Comparison of ENCODE assay signal across 19 mouse cellular contexts in genomic region chr6:29501599-29501998, GRCm38 (mm10). TPM values are rescaled to one million over a fixed set of nuclear protein-coding genes. Genes with fewer than 3 reads are reported as not detected.
DNase-seq lines count a peak whose midpoint lies in the region; ATAC-seq and TF ChIP-seq lines count a peak whose summit lies in the region.
"Had no signal": no experiment of that assay in that cellular context is flagged by ENCODE, and none has a peak within 500 bp of the region (broad histone marks: within the 10 kb centered on the region; RNA-seq: fewer than 3 reads in every experiment).

No protein-coding gene starts in this region.

- H3K4me3 ChIP-seq in heart, postnatal 0 days (ENCODE audit: low read depth, low read length), result no peak overlapping the region
- H3K4me3 ChIP-seq in left cerebral cortex, adult 2 months, result no peak overlapping the region
- H3K4me3 ChIP-seq in E14TG2a.4 (replicated peaks; ENCODE audit: low read length), result no peak overlapping the region
- no peak overlapping the region for H3K4me3 ChIP-seq in liver, postnatal 0 days (ENCODE audit: low read depth, low read length)
- H3K4me3 ChIP-seq: heart, embryonic 10.5 days; hindbrain, embryonic 10.5 days; limb, embryonic 13.5 days; midbrain, embryonic 10.5 days; myocyte had no signal

- no peak overlapping the region for H3K4me2 ChIP-seq in heart, postnatal 0 days (ENCODE audit: low read depth, low read length)
- no peak overlapping the region for H3K4me2 ChIP-seq in liver, postnatal 0 days (ENCODE audit: low read depth, low read length)
- H3K4me2 ChIP-seq: limb, embryonic 13.5 days had no signal

- no peak overlapping the region for H3K27ac ChIP-seq in heart, postnatal 0 days (ENCODE audit: low read depth)
- no peak overlapping the region for H3K27ac ChIP-seq in left cerebral cortex, adult 2 months
- H3K27ac ChIP-seq in liver, postnatal 0 days (ENCODE audit: low read depth), result no peak overlapping the region
- H3K27ac ChIP-seq: hindbrain, embryonic 10.5 days; limb, embryonic 13.5 days; midbrain, embryonic 10.5 days had no signal

- 91% methylated on average over 1 of the region's 1 CpGs for WGBS in heart, postnatal 0 days
- 68% methylated on average over 1 of the region's 1 CpGs for WGBS in liver, postnatal 0 days (ENCODE audit: insufficient replicate concordance)

- no peak for ATAC-seq in heart, postnatal 0 days (ENCODE audit: insufficient read depth, low read depth)
- peak; percentile 47; the same call in 1 of the 2 replicates for ATAC-seq in liver, postnatal 0 days
- ATAC-seq: forebrain, embryonic 14.5 days had no signal

- H3K9me3 ChIP-seq in heart, postnatal 0 days (replicated peaks; ENCODE audit: control insufficient read depth, low read length), result no peaks in the 10 kb centered on the region
- H3K9me3 ChIP-seq in E14TG2a.4 (ENCODE audit: low read length), result no peaks in the 10 kb centered on the region
- H3K9me3 ChIP-seq in liver, postnatal 0 days (ENCODE audit: low read length), result no peaks in the 10 kb centered on the region
- H3K9me3 ChIP-seq: heart, embryonic 10.5 days; hindbrain, embryonic 10.5 days; limb, embryonic 13.5 days; midbrain, embryonic 10.5 days had no signal

- no peak for DNase-seq in heart, postnatal 0 days (ENCODE audit: low spot score)
- no peak for DNase-seq in heart, postnatal 36 days
- DNase-seq in left cerebral cortex, adult 2 months (ENCODE audit: extremely low spot score in 1 of 2, low spot score in 2 of 2), result no peak
- DNase-seq in left cerebral cortex, adult 9 months (ENCODE audit: low spot score in 2 of 2), result no peak
- DNase-seq in liver, postnatal 0 days, result no peak
- DNase-seq in ovary, postnatal 10 days (ENCODE audit: low spot score), result no peak
- no peak for DNase-seq in adrenal gland, postnatal 14 days
- DNase-seq: adrenal gland, postnatal 10 days; layer of hippocampus, postnatal 36 days had no signal

- no peaks in the 10 kb centered on the region for H3K4me1 ChIP-seq in heart, postnatal 0 days (ENCODE audit: control insufficient read depth, insufficient read depth)
- peaks cover 20% of the 10 kb centered on the region for H3K4me1 ChIP-seq in E14TG2a.4 (replicated peaks; ENCODE audit: low read depth, low read length)
- no peaks in the 10 kb centered on the region for H3K4me1 ChIP-seq in liver, postnatal 0 days (ENCODE audit: insufficient read depth)

- peak; percentile 53 for TF ChIP-seq CTCF in heart, postnatal 0 days (IDR thresholded peaks at IDR 0.05; ENCODE audit: low read depth)
- peak; percentile 43 for TF ChIP-seq CTCF in left cerebral cortex, adult 2 months (IDR thresholded peaks at IDR 0.05)
- TF ChIP-seq CTCF in E14TG2a.4 (conservative IDR thresholded peaks at IDR 0.05; ENCODE audit: low read length), result peak; percentile 23
- peak; percentile 64 for TF ChIP-seq CTCF in liver, postnatal 0 days (IDR thresholded peaks at IDR 0.05; ENCODE audit: low read depth)

- peaks cover 14% of the 10 kb centered on the region for H3K27me3 ChIP-seq in heart, postnatal 0 days (ENCODE audit: control insufficient read depth, insufficient read depth, low read length)
- H3K27me3 ChIP-seq in E14TG2a.4 (ENCODE audit: insufficient read depth, low read length), result peaks cover 51% of the 10 kb centered on the region
- H3K27me3 ChIP-seq in liver, postnatal 0 days (ENCODE audit: insufficient read depth, low read length), result peaks cover 8% of the 10 kb centered on the region

- intact Hi-C loops in heart, postnatal 36 days (cut with DNase I), result no loop called here
- intact Hi-C loops in left cerebral cortex, adult 2 months (cut with DNase I), result no loop called here

- no peak overlapping the region for H3K9ac ChIP-seq in heart, postnatal 0 days (replicated peaks; ENCODE audit: low read depth, low read length)
- H3K9ac ChIP-seq in liver, postnatal 0 days (replicated peaks), result no peak overlapping the region
- H3K9ac ChIP-seq: limb, embryonic 13.5 days had no signal

- H3K36me3 ChIP-seq in heart, postnatal 0 days (replicated peaks; ENCODE audit: control insufficient read depth, insufficient read depth, low read length), result no peaks in the 10 kb centered on the region
- H3K36me3 ChIP-seq in E14TG2a.4 (ENCODE audit: insufficient read depth, low read length), result no peaks in the 10 kb centered on the region
- no peaks in the 10 kb centered on the region for H3K36me3 ChIP-seq in liver, postnatal 0 days (replicated peaks; ENCODE audit: insufficient read depth, low read length)
- H3K36me3 ChIP-seq: midbrain, embryonic 10.5 days had no signal

- no peak for TF ChIP-seq EP300 in heart, postnatal 0 days (IDR thresholded peaks at IDR 0.05; ENCODE audit: low read depth)
- TF ChIP-seq EP300 in liver, postnatal 0 days (IDR thresholded peaks at IDR 0.05; ENCODE audit: low read depth), result no peak

RNA-seq across cellular contexts. Expression of gene Kcp, which starts 6.2 kb away (rescaled TPM):
- 6.2 and 17.9 TPM in 2 replicates for total RNA-seq in heart, postnatal 0 days (2014; rRNA removed; ENCODE audit: low replicate concordance)
- 4.2 and 4.7 TPM in 2 replicates for polyA plus RNA-seq in heart, postnatal 0 days (2015; fragmentation: Nextera tagmentation; extraction: Ambion mirVana)
- total RNA-seq in heart, postnatal 36 days (2021), result 1 to 10 TPM; 2.7 to 5.8 TPM
- 1 to 10 TPM; 1.1 to 2.2 TPM for total RNA-seq in left cerebral cortex, adult 2 months (2021)
- 2.2 and 2.3 TPM in 2 replicates for polyA plus RNA-seq in liver, postnatal 0 days (2015; fragmentation: Nextera tagmentation; extraction: Ambion mirVana)
- 6.1 and 7.1 TPM in 2 replicates for total RNA-seq in adrenal gland, postnatal 14 days (2021)

RNA-seq across cellular contexts. Expression of gene Irf5, which starts 24.8 kb away (rescaled TPM):
- total RNA-seq in heart, postnatal 0 days (2014; rRNA removed; ENCODE audit: low replicate concordance), result 3.5 and 3.6 TPM in 2 replicates
- 2.3 and 2.7 TPM in 2 replicates for polyA plus RNA-seq in heart, postnatal 0 days (2015; fragmentation: Nextera tagmentation; extraction: Ambion mirVana)
- 1 to 10 TPM; 3.1 to 3.7 TPM for total RNA-seq in heart, postnatal 36 days (2021)
- total RNA-seq in left cerebral cortex, adult 2 months (2021), result 1 to 10 TPM; 4.0 to 4.4 TPM
- polyA plus RNA-seq in liver, postnatal 0 days (2015; fragmentation: Nextera tagmentation; extraction: Ambion mirVana), result 11.8 and 12.0 TPM in 2 replicates
- total RNA-seq in adrenal gland, postnatal 14 days (2021), result 3.0 and 10.9 TPM in 2 replicates

RNA-seq across cellular contexts. Expression of gene Atp6v1fnb, which starts 30.4 kb away (rescaled TPM):
- not detected in 2 replicates for total RNA-seq in heart, postnatal 0 days (2014; rRNA removed; ENCODE audit: low replicate concordance)
- polyA plus RNA-seq in heart, postnatal 0 days (2015; fragmentation: Nextera tagmentation; extraction: Ambion mirVana), result not detected in 2 replicates
- total RNA-seq in heart, postnatal 36 days (2021), result not detected
- under 1 TPM; 0.54 to 0.72 TPM for total RNA-seq in left cerebral cortex, adult 2 months (2021)
- polyA plus RNA-seq in liver, postnatal 0 days (2015; fragmentation: Nextera tagmentation; extraction: Ambion mirVana), result not detected in 2 replicates
- total RNA-seq in adrenal gland, postnatal 14 days (2021), result not detected in 2 replicates
- total RNA-seq: gastrocnemius, adult 8-10 months had no signal
- polyA plus RNA-seq: heart, embryonic 10.5 days; hindbrain, embryonic 10.5 days; kidney, embryonic 14.5 days; limb, embryonic 13.5 days; lung, embryonic 16.5 days; midbrain, embryonic 10.5 days; myocyte had no signal

RNA-seq across cellular contexts. Expression of gene Atp6v1f, which starts 34.1 kb away (rescaled TPM):
- 162 and 247 TPM in 2 replicates for total RNA-seq in heart, postnatal 0 days (2014; rRNA removed; ENCODE audit: low replicate concordance)
- 228 and 238 TPM in 2 replicates for polyA plus RNA-seq in heart, postnatal 0 days (2015; fragmentation: Nextera tagmentation; extraction: Ambion mirVana)
- total RNA-seq in heart, postnatal 36 days (2021), result 100 to 1,000 TPM; 105 to 107 TPM
- 100 to 1,000 TPM; 242 to 247 TPM for total RNA-seq in left cerebral cortex, adult 2 months (2021)
- polyA plus RNA-seq in liver, postnatal 0 days (2015; fragmentation: Nextera tagmentation; extraction: Ambion mirVana), result 165 and 170 TPM in 2 replicates
- total RNA-seq in adrenal gland, postnatal 14 days (2021), result 169 and 183 TPM in 2 replicates
